Mouse (Mus musculus) frontal cortex, postnatal 25 days (tissue): Measurements from ENCODE around the gene Ppp1r13l.

Experiments used
- DNase-seq, 2 experiments: peaks; one replicate each; pipeline ENCODE4 v3.0.0; 2022; ENCODE audit warnings: low spot score in 2 of 2

Gene Ppp1r13l

DNA sequence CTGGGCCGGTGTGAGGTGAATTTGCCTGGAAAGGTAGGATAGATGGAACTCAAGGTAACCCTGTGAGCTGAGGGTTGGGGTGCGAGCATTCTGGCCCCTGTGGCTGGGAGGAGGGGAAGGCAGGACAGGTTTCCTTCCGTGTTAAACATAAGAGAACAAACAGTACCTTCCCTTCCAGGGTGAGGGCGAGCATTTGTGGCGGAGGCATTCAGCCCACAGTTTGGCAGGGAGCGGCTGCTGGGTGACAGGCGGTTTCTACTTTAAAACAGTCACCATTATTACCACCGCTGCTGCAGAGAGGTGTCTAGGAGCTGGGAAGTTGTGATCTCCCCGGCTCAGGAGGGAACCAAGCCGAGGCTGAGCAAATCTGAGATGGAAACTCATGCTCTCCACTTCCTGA is 22.4 kb upstream of the Ppp1r13l start:
- no peak for DNase-seq

DNA sequence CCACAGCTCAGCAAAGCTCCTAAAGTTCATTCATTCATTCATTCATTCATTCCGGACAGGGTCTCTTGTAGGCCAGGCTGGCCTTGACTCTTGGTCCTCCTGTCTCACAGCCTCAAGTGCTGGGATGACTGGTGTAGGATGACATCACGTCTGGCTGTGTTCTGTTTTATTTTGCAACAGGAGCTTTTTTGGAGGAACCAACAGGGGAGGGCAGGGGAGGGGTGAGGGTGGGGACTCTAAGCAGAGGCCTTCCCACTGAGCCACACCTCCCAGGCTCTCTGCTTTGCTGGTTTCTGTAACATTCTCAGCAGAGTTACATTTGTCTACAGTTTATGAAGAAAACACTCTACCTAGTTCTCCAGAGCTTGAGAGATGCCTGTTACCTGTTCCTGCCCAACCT is 21.5 kb upstream of the Ppp1r13l start:
- DNase-seq: no peak

DNA sequence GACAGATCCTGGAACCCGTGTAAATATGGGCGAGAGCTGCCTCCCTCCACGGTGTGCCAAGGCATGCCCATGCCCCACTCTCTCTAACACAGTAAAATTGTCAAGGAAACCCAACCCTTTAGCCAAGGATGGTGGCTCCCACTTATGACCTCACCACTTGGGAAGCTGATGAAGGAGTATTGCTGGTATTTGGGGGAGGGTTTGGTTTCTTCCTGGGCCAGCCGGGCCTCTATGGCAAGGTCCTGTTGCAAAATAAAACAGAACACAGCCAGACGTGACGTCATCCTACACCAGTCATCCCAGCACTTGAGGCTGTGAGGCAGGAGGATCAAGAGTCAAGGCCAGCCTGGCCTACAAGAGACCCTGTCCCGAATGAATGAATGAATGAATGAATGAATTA is 21.0 kb upstream of the Ppp1r13l start:
- no peak for DNase-seq

DNA sequence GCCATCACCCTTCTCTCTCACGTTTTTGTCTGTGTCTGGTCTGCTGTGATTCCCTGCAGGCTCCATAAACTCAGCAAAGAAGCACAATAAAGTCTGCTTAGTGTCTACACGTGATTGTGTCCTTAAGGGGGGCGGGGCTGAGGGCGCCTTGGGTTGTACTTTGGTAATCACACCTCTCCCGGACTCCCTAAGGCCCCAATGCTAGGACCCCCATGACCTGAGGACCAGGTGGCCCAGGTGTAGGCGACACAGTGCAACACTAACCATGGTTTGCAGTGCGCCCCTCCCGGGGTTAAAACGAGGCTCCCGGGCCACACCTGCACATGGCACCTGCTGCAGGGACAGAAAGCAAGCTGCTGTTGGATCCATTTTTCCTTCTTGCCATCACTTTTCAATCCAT is 18.3 kb upstream of the Ppp1r13l start:
- DNase-seq: no peak

DNA sequence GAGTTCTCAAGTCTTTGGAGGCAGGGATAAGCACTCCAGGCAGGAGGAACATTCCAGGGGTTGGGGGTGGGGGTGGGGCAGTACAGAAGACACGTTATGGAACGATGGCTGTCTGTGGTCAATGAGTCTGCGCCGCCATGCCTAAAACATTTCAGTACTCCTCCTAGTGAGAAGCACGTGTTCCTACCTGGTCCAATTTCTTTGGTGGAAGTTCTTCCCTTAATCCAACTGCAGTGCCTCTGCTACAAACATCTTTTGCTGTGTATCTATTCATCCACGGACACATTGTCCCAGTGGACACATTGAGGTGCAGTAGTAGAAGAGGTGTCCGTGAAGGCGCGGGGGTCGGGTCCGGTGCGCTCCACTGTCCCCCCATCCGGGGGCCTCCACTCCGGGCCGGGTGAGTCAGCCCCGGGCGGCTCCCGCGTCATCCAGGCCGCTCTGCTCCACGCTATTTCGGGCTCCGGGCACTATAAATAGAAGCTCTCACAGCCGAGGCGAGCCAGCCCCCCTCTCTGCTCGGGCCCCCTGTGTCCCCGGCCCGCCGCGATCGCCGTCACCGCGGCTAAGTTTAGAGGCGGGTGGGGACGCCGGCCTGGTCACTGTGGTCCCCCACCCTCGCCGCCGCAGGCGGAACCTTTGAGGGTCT is 17.7 kb upstream of the Ppp1r13l start:
- DNase-seq: no peak

DNA sequence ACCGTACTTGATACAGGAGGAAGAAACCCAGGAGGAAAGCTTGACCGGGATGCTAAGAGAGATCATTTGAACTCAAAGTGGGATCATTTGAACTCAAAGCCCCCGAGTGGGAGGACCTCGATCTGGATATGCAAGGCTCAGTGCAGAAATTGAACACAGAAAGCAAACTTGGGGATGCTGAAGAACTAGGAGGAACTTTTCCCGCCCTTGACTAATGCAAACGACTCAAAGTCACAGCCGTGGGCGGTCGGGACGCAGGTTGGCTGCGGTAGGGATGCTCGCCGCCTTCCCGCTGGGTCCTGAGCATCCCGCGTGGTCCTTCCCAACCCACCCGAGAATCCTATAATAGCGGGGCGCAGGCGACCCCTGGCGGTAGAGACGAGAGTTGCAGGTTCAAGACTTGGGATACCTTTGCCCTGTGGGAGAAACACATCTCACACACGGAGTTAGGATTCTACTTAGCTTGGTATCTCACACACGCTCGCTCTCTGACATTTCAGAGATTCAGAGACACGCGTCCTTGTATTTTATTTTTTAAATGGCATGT is 17.0 kb upstream of the Ppp1r13l start:
- peak; percentile 89 to 91 for DNase-seq

DNA sequence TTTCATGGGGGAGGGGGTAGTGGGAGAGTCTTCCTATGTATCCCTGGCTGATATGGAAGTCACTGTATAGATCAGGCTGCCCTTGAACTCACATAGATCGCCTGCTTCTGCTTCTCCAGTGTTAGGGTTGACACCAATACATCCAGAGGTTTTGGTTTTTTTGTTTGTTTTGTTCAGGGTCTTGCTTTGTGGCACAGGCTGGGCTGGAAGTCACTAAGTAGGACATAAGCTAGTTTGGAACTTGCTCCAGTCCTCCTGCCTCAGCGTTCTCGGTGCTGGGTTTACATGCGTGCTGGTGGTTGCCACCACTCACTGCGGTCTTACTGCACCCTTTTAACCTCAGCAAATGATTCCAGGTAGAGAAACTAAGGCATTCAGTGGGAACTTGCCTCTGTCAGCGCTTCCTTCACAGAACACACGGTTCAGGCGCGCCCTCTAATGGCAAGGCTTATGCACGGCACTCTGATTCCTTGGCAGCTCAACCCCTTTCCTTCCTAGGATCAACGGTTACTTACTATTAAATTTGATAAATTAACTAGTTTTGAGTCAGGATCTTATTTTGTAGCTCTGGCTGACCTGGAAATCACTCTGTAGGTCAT is 16.2 kb upstream of the Ppp1r13l start:
- peak in 1 of 2 experiments; percentile 48 for DNase-seq

DNA sequence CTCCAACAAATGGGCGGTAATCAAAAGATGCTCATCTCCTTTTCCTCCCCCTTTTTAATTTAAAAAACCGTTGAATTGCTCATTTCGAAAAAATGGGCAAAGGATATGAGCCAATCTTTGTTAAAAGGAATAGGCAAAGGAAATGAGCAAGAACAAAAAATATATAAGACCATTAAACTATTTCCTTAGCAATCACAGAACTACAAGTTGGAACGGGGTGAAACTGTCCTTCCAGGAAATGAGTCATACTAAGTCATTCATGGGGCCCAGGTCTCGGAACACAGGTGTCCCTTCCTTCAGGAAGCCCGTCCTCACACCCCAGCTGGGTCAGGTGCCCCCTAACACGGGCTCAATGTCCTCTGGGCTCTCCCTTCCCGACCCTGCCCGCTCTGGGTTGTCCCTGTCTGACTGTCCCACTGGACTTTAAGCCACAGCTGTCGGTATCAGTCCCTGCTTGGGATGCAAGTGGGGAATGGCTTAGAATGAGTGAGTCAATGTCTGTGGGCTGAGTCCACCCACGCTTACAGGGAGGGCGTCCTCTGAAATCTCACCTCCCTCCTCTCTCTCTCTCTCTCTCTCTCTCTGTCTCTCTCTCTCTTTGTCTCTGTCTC is 15.2 kb upstream of the Ppp1r13l start, which contains the start of gene Ercc1:
TSS of gene Ercc1 (plus strand) at position 542 of the 611 bp plus-strand sequence.
- no peak for DNase-seq

DNA sequence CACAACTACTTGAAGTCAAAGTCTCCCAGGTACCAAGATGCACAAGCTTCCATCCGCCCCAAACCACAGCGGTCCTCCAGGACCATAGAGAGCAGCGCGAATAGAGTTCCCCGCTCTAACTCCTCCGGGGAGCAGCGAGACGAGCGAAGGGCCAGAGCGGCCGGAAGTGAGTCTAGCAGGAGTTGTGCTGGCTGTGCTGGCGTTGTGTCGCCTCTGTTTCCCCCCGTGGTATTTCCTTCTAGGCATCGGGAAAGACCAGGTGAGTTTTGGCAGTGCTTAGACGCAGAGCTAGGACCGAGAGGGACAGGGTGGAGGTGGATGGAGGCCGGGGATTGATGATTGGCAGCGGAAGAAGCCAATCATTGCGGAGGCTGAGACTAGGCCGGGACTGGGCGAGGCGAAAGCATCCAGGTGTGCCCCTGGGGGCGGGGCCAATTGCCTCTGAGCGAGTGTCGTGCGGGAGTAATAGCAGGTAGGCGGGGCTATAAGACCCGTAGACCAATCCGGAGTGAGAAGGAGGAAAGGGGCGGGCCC is 14.5 kb upstream of the Ppp1r13l start:
- peak; percentile 86 to 91 for DNase-seq

DNA sequence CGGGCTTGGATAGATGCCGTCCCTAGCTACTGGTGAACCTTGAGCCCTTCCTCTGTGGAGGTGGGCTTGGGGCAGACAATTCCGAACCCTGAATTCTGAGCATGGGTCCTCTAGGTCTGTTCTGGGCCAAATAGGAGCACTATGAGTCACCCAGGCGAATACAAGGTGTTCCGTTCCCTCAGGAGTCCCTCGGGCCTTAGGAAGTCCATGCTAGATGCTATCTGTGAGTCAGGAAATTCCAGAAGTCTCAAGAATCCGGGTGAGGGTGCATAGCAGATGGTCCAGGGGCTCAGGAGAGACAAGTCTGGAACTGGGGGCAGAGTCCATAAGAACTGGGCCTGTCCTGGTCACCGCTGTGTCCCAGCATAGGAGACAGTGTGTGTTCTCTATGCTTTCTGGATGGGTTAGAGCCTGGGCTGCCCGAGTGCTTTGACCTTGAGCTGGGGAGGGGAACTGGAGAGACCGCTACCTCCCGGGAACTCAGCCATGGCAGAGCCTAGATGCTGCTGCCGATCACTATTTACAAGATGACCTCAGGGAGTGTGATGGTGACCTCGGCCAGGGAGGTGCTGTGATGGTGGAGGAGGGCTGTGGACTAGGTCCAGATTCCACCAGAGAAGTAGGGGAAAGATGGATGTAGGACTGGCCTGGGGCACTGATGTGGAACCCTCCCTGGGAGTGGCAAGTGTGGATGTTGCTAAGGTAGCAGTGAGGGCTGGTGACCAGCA is 10.2 kb upstream of the Ppp1r13l start:
- no peak for DNase-seq

DNA sequence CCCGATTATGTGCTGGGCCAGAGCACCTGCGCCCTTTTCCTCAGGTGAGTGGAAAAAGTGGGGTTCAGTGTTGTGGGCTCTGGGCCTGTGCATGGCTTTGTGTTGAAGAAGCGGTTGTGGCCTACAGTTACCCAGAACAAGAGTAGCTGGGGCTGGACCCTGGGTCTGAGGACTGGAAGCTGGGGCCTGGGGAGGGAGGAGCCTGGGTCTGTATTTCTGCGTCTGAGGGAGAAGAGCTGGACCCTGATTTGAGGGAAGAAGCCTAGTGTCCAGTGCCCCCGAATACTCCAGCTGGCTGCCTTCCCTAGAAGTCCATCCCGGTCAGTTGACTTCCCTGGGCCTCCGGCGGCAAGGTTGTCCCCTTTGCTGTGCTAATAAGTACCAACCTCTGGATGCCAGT is 9.3 kb upstream of the Ppp1r13l start:
- no peak for DNase-seq

DNA sequence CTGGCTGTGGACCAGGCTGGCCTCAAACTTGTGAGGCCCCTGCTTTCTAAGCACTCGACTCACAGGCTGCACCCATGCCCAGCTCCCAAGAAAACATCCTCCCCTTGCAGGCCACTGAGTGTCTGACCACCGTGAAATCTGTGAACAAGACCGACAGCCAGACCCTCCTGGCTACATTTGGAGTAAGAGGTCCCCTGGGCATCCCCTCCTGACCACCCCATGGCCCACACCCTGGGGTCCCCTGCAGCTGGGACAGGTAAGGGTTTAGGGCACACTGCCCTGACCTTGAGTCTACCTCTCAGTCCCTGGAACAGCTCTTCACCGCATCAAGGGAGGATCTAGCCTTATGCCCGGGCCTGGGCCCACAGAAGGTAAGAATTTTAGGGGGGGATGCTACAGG is 4.6 kb upstream of the Ppp1r13l start:
- no peak for DNase-seq

DNA sequence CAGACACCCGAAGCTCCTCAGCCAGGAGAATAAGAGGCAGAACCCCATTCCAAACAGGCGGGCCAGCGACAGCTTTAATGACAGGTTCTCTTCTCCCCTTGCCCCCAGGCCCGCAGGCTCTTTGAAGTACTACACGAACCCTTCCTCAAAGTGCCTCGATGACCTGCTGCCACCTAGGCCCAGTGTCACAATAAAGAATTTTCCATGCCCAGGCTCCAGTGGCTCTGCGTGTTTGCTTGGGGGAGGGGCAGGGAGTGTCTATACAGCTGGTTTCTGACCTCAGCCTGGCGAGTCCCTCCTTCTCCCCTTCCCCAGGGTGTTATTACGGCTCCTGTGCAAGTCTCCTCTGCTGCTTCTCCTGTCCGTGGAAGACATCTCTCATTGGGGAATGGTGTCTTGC is 3.2 kb upstream of the Ppp1r13l start:
- DNase-seq: no peak

DNA sequence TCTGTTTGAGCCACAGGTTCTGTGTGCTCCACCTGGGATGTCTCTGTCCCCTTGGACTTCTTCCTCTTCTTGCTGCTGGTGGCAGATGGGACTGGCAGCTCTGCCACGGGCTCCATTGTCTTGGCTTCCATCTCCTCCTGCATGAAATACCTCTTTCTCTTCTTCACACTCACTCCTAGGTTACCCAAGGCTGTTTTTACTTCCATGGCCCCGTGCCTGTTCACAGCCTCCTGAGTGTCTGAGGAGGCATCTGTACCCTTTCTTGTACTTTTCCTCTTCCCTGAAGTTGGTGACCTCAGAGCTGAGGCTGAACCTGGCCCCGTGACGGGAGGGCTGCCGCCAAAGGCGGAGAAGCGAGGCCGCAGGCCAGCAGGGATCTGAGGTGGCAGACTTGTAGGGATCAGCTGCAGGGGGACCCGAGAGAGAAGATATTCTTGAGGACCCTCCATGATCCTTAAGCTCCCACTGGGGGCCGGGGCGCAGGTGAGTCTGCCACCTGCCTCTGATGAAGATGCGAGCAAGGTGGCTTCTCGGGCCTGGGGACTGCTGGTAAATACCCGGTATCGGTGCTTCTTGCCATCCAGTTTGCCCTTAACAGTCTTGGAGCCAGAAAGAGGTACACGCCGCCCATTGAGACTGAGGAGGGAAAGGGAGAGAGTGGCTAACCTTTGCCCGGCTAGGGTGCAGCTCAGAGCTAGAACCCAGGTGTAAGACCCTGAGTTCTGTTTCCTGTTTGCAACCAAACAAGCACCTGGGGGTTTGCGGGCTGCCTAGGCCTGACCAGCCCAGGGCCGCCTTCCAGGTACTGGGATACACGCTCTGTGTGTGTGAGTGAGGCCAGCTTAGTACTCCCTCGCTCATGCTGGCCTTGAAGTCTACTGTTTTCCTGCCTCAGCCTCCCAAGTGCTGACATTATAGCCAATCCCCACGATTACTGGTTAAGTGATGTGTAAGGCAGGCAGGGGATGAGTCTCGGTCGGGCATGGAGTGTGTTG is 1.9 kb upstream of the Ppp1r13l start:
- DNase-seq: no peak

DNA sequence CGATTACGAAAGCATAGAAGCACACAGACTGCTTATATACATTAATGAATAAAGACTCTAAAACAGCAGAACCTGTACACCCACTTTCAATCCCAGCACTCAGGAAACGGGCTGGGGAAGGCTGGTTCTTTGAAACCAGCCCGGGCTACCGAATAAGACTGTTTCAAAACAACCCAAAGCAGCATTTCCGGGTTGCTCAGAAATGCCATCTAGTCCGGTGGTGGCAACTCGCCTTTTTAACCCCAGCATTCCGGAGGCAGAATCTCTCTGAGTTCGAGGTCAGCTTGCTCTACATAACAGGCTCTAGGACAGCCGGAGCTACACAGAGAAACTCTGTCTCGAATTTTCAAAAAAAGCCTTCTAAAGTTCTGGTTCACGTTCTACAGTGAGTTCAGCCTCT is 915 bp upstream of the Ppp1r13l start:
- DNase-seq: no peak

DNA sequence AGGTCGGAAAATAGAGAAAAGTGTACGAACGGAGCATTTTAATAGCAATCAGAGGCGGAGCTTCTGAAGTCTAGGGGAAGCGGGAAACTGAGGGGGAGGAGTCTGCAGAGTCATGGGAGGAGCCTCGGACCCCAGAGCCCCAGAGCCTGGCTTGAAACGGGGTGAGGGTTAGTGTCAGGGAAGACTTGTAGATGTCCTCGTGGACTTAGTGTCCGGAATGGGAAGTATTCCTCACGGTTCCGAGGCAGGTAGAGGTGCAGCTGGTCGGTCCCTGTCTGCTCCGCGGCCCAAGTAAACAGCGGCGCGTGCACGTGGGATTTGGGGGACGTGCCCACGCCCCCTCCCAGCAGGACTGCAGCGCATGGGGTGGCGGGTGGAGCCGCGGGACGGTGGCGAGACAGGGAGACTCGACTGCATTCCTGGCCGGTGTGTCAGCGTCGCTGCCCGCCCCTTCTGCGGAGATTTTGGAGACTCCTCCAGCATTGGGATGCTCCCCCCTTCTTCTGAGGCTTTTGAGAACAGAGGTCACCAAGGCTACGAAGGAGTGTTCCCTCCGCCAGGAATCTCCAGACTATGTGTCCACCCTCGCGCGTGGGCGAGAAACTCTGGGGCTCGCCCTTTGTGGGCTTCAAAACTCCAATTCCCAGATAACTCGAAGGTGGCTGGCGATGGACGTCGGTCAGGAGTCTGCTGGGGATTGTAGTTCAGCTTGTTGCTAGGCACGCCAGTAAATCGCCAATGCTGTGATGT is 518 bp downstream of the Ppp1r13l start:
- peak; percentile 48 to 52 for DNase-seq

DNA sequence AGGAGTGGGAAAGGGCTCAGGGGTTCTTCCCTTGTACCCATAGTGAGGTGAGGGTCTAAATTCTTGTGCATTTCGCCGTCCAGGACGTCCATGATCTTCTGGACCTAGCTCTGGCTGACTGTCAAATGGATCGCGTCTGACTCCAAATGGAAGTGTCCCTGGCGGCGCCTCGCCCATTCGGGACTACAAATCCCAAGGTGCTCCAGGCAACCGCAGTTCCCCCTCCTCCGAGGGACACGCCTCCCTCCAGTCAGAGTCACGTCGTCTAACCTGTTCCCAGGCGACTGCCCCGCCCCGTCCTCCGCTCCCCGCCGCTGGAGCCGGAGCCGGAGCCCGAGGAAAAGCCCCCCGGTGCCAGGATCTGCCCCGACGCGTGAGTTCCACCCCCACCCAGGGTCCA is 1.4 kb downstream of the Ppp1r13l start:
- DNase-seq: peak; percentile 76 to 80

DNA sequence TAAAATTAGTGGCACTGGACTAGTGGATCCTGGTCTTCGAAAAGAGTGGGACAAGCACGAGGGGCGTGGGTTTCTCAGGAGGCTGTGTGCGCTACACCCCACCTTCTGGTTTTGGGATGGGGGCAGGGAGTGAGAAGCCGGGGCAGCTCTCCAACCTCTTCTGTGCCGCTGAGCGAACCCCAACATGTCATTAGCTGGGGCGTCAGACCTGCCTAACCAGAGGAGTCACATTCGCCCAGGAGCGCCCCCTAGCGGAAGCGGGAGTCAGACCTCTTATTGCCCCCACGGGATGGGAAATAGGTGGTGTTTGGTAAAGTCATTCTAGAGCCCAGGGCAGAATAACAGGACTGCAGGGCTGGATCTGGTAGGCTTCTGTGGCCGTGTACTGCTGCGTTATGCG is 2.2 kb downstream of the Ppp1r13l start:
- DNase-seq: peak; percentile 39 to 60

DNA sequence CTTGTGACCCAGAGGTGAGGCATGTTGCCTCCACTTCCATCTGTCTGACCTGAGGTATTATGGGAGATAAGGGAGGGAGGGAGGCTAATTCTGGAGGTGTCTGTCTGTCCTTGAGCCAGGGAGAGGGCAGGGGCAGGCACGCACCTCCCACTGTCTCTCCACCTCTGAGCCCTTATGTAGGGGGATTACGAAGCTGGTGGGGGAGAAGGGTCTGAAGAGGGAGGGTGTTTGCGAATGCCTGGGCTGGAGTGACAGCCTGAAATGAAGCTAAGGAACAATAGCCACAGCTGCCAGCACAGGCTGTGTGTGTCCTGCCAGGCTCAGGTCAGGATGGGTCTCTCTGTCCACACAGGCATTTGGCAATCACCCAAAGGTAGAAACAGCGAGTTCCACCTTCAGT is 2.7 kb downstream of the Ppp1r13l start:
- DNase-seq: no peak

DNA sequence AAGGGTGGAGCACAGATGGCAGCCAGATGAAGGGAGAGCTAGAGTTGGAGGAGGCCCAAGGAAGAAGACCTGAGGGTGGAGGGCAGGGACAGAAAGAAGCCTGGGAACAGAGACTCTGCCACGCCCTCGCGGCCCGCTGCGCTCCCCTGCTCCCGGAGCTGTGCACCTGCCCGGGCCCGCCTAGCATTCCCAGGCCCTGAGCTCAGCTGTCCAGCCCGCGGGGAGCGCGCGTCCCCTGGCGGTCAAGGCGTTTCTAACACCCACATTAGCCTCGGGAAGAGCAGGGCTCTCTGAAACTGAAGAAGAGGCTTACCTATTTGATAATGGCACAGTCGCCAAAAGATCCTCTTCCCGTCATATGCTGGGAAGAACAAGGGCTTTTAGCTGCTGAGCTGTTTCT is 4.3 kb downstream of the Ppp1r13l start:
- peak; percentile 43 to 48 for DNase-seq
